ENCODE assay signal across 13 mouse cellular contexts in genomic region chr6:82536641-82537040, GRCm38 (mm10).
"Had no signal": no experiment of that assay in that cellular context is flagged by ENCODE, and none has a peak within 500 bp of the region (broad histone marks: within the 10 kb centered on the region; RNA-seq: fewer than 3 reads in every experiment).

No protein-coding gene starts in this region.

- H3K4me2 ChIP-seq: liver, embryonic 13.5 days; midbrain, embryonic 12.5 days; neural tube, embryonic 12.5 days; neural tube, embryonic 15.5 days had no signal

- H3K4me1 ChIP-seq: liver, embryonic 13.5 days; neural tube, embryonic 12.5 days had no signal

- H3K27me3 ChIP-seq: liver, embryonic 13.5 days; midbrain, embryonic 12.5 days; neural tube, embryonic 12.5 days; neural tube, embryonic 15.5 days had no signal

- H3K9me3 ChIP-seq: liver, embryonic 13.5 days; midbrain, embryonic 12.5 days; neural tube, embryonic 12.5 days; neural tube, embryonic 15.5 days had no signal

- DNase-seq: kidney, postnatal 10 days; kidney, postnatal 36 days; layer of hippocampus, postnatal 36 days; liver, embryonic 13.5 days; lung, adult 2 months; lung, postnatal 14 days; lung, postnatal 4 days; thymus, adult 18-20 months; thymus, postnatal 36 days had no signal

- H3K27ac ChIP-seq: left cerebral cortex, adult 2 months; liver, embryonic 13.5 days; midbrain, embryonic 12.5 days; neural tube, embryonic 12.5 days; neural tube, embryonic 15.5 days had no signal

- H3K36me3 ChIP-seq: liver, embryonic 13.5 days; midbrain, embryonic 12.5 days; neural tube, embryonic 12.5 days; neural tube, embryonic 15.5 days had no signal

- H3K9ac ChIP-seq: liver, embryonic 13.5 days; midbrain, embryonic 12.5 days; neural tube, embryonic 12.5 days; neural tube, embryonic 15.5 days had no signal

- H3K4me3 ChIP-seq: left cerebral cortex, adult 2 months; liver, embryonic 13.5 days; midbrain, embryonic 12.5 days; neural tube, embryonic 12.5 days; neural tube, embryonic 15.5 days had no signal
